Mouse (Mus musculus): Measurements from ENCODE around the gene Glp2r.

The Glp2r gene

DNA sequence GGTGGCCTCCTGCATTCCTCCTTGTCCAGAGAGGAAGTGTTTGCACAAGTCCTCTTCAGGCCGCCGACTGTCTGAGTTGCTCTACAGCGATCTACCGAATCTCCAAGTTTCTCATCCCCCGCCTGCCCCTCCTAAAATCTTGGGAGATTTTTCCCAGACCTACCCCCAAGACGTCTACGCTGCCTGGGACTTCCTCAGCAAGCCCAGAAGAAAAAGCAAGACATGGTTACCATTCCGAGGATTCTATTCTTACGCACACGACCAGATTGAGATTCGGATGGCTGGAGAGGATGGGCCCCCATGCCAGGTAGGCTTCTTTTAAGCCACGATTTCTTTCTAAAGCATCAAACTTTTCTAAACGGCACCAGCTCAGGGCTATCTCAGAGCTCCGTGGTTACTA, at the start of gene Glp2r:
TSS of gene Glp2r (minus strand) at position 101 of the 400 bp plus-strand sequence.
- DNase-seq (ENCODE audit: low spot score) = no peak

DNA sequence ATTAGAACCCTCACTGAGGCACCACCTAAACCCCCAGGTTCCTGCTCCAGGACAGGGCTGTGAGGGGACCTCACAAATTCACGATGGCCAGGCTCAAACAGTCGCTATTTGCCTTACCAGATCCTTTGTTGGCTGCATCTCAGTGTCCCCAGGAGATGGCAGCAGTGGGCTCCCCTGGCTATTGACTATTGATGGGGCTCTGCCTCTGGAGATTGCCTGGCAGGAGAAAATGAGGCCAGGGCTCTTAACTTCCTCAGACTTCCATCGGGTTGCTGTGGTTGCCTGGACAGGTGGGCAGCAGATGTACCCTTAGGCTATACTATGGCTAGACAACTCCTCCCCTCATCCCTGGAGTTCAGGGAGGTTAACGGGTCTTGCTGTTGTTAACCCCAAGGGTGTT, 49.3 kb upstream of the Glp2r start:
- peak; percentile 83 for DNase-seq (ENCODE audit: low spot score)

DNA sequence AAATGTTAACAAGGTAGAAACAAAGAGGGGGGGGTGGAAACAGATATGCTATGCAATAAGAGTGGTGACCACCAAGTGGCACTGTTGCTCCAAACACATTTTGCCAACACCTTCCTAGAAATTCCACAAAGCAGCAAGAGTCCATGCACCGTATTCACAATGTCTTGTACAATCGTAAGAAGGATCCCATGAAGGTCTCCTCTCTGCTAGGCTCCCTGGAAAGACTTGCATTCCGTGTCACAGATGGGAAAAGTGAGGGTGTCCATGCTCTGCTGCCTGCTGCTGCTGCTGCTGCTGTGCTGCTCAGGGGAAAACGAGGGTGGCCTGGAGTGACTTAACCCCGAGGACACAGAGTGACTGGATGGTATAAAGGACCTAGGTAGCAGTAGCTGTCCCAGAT, 48.7 kb upstream of the Glp2r start:
- DNase-seq (ENCODE audit: low spot score) = peak; percentile 74

DNA sequence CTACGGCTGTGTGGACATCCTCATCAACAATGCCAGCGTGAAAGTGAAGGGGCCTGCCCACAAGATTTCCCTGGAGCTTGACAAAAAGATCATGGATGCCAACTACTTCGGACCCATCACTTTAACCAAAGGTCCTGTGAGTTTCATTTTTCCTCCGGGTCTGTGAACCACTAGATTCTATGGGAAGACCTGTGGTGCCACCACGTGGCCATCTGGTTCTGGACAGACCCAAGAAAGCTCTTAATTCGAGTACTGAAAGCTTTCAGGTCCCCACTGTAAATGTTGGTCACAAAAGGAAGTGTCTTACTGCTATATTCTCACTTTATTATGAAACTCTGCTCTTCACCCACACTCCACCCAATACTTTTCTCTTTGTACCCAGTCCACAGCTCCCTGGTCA, 40.6 kb upstream of the Glp2r start:
- no peak for DNase-seq (ENCODE audit: low spot score)

DNA sequence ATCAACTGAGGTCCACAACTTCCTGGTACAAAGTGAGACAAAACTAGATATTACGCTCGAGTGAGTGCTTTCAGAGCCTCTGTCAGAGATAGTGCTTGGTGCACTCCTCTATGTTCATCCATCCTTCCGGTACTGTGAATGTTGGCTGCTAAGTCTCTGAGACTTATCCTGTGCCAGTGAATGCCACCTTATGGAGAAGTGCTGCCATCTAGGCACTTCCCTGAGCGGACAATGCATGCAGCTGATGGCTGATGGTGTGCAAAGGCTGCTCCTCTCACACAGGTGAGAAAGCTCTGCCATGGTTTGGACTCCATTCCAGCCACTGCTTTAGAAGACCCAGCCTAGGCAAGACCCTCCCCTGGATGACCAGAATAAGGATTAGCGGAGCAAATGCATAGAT, 37.1 kb upstream of the Glp2r start:
- no peak for DNase-seq (ENCODE audit: low spot score)

DNA sequence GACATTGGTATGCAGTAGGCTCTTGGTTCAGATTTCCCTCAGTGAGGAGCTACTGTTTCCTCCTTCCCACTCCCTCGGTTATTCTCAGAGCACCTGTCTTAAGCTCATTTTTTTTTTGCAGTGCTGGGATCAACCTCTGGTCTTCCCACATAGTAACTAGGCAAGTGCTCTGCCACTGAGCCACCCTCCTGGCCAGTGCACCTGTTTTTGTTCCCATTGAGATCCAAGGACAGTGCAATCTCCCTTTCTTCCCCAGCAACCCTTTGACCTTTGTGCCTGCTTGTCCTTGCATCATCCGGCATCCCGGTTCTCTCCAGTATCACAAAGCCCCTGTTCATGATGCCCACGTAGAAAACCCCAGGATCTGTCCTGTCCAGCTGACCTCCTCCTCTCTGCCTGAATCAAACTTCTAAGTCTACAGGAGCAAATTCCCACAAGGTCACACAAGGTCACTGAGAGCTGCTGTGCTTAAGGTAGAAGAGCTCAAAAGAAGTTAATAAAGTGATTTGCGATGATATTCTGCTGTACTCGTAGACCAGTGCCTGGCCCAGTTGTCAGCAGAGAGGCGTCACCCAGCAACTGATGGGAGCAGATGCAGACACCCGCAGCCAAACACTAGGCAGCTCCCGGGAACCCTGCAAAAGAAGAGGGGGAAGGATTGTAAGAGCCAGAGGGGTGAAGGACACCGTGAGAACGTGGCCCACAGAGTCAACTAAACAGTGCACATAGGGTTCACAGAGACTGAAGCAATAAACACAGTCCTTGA, 36.1 kb upstream of the Glp2r start:
- no peak for DNase-seq (ENCODE audit: low spot score)

DNA sequence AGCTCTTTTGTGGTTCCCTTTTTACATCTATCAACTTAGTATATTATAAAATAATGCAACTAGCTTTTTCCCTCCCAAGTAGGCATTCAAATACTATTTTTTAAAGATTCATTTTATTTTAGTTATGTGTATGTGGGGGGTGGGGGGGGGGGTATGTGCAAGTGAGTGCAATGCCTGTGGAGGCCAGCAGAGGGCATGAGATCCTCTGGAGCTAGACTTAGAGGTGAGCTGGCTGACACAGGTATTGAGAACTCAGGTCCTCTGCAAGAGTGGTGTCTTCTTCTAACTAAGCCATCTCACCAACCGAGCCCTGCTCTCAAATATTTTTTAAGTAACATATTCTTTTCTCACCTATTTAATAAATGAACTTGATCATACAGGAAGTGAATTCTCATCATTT, 34.6 kb upstream of the Glp2r start:
- DNase-seq (ENCODE audit: low spot score) = no peak

DNA sequence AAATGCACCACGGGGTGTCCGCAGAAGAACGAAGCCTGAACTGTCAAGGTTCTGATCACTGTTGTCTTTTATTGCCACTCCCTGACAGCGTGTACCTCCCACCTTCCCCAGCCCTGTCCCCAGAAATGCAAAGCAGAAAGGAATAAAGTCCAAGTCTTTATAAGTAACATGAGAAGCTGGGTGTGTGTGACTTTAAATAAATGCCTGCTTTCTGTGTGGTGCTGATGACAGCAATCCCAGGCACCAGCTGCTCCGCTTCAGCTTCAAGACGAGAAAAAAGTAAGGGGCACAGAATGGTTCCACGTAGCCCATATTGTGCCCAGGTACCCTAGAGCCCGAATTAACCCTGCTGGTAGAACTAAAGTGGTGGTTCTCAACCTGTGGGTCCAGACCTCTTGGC, 30.2 kb upstream of the Glp2r start:
- DNase-seq (ENCODE audit: low spot score) = no peak

DNA sequence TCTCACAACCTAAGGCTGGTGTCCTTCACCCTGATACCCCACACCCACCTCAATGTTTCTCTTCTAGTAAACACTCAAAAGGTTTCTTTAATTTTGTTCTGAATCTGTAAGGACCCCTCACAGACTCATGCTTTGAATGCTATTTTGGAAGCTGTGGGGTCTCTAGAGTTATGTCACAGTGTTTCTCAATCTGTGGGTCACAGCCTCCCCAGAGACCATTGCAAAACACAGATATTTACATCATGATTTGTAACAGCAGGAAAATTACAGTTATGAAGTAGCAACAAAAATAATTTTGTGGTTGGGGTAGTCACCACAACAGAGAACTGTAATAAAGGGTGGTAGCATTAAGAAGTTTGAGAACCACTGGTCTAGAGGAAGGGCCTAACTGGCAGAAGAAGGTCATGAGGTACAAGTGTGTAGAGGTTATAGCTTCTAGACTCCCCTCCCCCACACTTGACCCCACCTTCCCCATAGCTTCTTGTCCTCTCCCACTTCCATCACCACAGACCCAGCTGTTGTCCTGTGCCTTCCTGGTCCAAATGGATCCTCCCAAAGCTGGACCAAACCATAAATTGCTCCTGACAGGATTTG, 29.3 kb upstream of the Glp2r start:
- no peak for DNase-seq (ENCODE audit: low spot score)

DNA sequence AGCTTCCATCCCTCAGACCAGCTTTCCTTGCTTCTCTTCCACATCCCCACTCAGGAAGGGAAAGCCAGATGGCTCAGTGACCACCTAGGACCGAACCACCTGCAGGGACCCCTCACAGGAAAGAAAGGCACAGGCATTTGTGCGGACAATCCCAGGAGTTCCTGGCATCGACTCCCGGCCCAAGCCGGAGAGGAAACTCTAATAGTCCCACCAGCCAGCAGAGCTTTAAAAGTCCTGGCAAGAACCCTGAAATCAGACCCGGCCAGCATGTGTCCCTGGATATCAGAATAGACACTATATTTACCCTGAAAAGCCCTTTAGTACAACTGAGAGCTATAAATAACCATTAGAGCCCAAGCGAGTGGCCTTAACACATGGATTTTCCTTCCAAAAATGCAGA, 27.0 kb upstream of the Glp2r start, which contains the start of gene Dhrs7c:
TSS of gene Dhrs7c (plus strand) at position 257 of the 400 bp plus-strand sequence.
- DNase-seq (ENCODE audit: low spot score) = no peak

DNA sequence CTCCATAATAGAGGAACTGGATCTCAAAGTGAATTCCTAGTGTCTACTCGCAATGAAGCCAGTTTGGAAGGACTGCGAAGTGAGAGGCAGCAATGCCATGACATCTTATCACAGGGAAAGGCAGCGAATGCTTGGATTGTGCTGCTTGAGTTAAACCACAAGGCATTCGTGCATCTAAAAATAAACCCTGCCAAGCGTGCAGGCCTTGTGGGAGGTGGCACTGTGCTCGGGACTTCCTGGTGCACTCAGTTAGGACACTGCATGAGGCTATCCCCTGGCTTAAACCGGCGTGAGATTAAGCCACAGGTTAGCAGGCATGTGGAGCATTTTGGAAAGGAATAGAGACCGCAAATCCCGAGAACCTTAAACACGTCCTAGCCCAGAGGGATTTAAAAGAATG, 19.2 kb upstream of the Glp2r start:
- no peak for DNase-seq (ENCODE audit: low spot score)

DNA sequence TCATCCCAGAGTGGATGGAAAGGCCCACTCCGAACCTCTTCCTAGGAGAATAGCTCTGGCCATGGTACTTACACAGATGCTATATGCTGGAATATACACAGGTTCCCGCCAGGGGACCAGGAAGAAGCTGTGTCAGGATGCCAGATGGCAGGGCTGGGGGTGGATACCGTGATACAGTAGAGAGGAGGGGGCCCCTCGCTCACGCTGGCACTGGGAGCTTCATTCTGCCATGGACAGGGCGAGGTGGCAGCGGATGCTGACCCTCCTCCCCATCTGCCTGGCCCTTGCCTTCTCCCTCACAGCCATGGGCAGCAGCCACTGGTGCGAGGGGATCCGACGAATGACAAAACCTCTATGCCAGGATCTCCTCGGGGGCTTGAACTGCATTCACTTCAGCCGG, 3.4 kb upstream of the Glp2r start, which contains the start of gene Gsg1l2:
TSS of gene Gsg1l2 (plus strand) at position 230 of the 400 bp plus-strand sequence.
- no peak for DNase-seq (ENCODE audit: low spot score)

DNA sequence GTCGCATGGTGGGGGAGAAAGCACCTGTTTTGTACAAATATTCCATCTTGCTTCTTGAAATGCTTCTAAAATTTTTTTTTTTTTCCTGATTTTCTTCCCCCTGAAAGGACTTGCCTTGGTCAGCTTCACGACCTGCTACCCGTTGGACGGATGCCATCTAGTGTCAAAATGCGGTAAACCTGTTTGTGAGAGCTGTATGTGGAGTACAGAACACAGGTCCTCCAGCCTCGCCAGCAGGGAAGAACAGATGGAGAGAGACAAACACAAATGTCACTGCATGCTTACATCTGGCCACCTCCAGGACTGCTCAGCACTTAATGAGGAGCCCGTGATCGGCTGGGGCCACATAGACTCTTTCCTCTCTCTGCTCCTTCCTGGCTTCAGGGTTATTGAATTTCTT, 1.6 kb upstream of the Glp2r start:
- peak; percentile 81 for DNase-seq (ENCODE audit: low spot score)

DNA sequence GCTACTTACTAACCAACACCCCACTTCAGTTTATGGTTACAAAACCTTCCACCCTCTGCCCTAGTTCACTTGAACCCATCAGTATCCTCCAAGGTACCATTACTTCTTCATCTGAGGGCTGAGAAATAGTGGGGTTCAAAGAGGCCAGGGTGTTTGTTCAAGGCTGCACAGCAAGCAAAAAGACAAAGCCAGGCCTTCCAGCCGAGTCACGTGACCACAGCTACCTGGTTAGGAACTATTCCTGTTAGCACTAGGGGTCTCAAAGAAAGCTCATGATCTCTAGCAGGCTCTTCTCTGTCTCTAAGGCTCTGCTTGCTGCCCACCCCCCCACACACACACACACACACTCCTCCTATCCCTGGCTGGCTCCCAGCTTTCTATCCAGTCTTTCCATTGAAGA, 738 bp upstream of the Glp2r start:
- DNase-seq (ENCODE audit: low spot score) = no peak

DNA sequence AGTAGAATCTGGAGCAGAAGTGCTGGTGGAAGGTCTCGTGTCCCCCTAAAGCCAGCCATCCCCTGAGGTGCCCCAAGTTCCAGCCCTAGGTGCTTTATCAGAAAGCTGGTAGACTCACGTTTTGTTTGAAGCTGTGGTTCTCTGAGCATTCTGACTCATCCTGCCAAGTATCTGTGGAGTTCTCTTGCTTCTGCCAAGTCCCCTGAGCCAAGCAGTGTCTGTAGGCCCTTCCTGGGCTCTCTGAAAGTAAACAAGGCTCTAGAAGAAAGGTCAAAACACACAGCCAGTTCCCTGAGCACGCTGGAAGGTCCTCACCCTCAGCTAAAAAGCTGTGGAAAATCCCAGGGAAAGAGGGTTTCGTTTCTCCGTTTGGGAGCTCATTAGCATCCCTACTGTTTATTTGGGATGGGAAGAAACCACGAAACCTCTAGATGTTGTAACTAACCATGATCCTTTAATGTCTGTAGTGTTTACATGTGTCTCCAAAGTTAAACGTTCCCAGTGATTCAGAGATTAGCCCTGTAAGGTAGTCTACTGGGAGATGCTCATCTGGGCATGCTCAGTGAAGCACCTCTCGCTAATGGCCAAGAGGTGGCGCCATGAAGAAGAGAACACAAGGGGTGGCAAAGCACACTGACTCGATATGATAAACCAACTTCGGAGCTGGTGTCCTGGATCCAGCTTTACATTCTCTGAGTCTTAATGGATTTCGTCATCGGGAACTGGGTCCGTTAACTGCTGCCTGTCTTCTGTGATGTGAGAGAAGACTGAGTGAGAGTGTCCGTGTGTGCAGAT, 13.4 kb downstream of the Glp2r start:
- DNase-seq (ENCODE audit: low spot score) = no peak

DNA sequence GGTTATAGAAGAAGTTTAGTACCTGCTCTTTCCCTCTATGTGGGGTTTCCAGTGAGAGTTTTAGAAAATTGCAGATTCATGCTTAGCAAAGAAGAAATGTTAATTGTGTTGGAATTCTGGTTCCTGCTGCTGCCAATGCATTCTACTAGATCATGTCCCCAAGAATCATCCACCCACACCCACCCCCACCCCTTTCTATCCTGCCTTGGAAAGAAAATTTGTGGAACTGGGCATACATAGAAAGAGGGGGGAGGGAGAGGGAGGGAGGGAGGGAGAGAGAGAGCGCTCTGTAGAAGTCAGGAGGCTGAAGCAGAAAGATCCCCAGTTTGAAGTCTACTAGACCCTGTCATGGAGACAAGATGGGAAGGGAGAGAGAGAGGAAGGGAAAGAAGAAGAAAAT, 14.7 kb downstream of the Glp2r start:
- DNase-seq (ENCODE audit: low spot score) = no peak

DNA sequence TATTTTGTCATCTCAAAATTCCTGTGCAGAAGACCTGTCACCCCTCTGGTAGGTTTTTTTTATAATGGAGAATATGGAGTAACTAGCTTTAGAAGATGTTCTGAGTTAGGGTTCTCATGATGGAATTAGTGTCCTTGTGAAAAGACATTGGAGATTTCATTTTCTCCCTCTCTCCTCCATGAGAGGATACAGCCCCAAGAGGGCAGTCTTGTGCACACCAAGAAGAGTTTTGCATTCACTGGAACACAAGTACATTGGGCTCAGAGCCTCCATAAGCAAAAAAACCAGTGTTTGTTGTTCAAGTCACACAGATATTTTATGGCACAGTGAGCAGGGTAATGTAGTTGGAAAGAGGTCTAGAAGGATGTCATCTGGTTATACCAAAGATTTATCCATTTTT, 29.4 kb downstream of the Glp2r start:
- no peak for DNase-seq (ENCODE audit: low spot score)

DNA sequence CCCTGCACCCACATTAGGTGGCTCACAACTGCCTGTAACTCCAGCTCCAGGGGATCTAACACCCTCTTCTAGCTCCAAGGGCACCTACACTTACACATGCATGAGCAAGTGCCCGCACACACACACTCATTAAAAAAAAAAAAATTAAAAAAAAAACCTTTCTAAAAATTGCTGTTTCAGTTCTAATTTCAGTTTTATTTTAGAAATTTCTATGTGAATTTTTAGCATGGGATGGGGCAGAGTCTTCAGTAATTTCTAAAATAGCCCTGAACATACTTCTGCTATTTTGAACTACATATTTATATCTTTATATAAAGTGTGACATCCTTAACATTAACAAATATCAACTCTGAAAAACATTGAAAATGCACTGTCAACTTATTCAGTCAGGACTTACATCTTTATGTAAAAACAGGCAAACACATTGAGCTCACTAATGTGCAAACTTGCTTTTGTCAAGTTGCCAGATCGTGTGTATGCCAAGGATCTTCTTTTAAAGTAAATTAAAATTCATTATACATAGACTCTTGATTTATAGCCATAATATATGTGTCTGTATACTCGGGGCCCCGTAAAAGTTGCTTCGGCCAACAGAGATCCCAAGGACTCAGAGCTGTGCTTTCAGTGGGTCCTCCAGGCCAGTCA, 32.0 kb downstream of the Glp2r start:
- DNase-seq (ENCODE audit: low spot score) = no peak

DNA sequence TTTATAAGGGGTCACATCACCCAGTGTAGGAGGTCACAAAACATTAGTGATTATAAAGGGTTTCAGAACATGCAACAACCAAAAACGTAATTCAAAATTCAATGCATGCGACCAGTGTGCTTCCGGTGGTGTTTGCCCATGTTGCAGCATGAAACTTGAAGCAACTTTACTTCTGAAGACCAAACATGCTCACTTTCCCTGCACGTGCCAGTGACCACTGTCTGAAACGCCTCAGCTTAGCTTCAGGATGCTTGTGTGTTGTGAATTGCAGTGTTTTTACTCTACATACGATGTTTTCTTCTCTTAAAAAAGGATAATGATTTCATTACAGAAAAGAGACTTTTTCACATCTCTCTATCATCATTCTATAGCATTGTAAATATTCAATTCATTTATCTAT, 32.6 kb downstream of the Glp2r start:
- no peak for DNase-seq (ENCODE audit: low spot score)

DNA sequence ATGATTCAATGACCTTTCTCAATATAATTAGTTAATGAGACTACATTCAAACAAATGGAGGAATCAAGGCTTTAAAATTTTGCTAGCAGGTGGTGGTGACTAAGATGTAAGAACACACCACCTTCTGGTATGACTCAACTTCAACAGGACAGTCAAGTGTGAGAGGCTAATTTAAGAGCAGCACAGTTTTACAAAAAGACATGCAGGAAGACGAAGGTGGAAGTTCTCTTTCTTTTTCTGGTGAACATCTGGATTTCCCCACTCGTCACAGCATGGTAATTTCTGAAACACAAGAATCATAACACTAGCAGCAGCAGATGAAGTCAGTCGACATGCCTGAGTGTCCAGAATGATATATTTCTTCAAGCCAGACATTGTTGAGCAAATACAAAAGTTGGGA, 36.4 kb downstream of the Glp2r start:
- no peak for DNase-seq (ENCODE audit: low spot score)

DNA sequence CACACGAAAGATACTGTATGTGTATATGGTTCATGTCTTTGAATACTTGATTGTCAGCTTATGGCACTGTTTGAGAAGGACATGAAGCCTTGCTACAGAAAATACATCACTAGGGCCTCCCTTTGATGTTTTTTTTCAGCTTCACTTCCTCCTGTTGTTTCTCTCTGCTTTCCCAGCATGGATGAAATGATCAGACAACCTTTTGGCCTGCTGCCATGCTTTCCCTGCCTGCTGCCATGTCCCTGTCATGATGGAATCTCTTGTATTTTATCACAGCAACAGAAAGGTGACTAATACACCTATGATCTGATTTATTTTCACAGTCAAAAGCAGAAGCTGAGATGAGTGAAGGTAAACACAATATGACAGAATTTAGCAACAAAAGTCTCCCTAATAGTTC, 37.2 kb downstream of the Glp2r start:
- no peak for DNase-seq (ENCODE audit: low spot score)

DNA sequence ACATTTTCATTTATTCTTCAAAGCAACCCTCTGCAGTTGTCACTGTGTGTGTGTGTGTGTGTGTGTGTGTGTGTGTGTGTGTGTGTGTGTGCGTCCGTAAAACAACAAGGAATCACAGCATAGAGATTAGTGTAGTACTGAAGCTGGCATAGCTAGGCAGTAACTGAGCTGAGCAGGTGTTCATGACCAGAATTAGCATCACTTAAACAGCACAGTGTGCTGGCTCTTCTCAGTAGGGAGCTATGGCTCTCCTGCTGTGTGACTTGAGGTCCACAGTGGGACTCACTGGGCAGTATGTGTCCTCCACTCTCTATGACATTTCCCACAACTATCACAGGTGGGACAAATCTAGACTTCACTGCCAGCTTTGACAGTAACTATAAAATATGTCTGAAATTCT, 39.9 kb downstream of the Glp2r start:
- no peak for DNase-seq (ENCODE audit: low spot score)

DNA sequence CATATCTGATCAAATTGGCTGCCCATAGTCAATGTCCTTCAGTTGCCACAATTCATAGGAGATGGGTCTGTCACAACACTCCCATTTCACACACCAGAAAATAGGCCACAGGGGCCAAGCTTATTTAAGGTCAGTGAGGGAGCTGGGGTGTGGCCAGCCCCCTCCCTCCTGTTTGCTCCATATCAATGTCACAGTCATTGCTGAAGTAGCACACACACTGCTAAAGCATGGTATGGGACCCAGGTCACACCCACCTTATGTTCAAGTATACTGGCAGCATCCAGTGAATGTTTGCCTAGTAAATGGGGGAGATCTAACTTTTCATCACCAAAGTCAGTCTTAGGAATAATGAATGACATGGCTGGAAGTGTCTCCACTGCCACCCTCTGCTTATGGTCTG, 42.2 kb downstream of the Glp2r start:
- no peak for DNase-seq (ENCODE audit: low spot score)
